Mouse (Mus musculus) myocyte (in vitro differentiated cells): ENCODE results near the gene Tmem256.

Source experiments
- E2F4 ChIP-seq: IDR thresholded peaks from one replicate; pipeline ENCODE4 v1.6.1; 2011; ENCODE audit warnings: mild to moderate bottlenecking, control low read depth, moderate library complexity; ENCODE audit not compliant: insufficient read depth
- MAX ChIP-seq: IDR thresholded peaks from one replicate; pipeline ENCODE4 v1.6.1; 2011; ENCODE audit warnings: low read depth, mild to moderate bottlenecking, control low read depth
- MYOG ChIP-seq, 3 experiments: IDR thresholded peaks; one replicate each; pipeline ENCODE4 v1.6.1; 2011; ENCODE audit warnings: control low read depth in 2 of 3, low read depth in 2 of 3, mild to moderate bottlenecking in 2 of 3; ENCODE audit not compliant: insufficient read length in 2 of 3, control insufficient read depth in 1 of 3, insufficient read depth in 1 of 3
- POLR2A ChIP-seq: IDR thresholded peaks from one replicate; pipeline ENCODE4 v1.6.1; 2011; ENCODE audit warnings: low read depth, mild to moderate bottlenecking, control low read depth, moderate library complexity; ENCODE audit not compliant: insufficient read length
- TCF12 ChIP-seq: IDR thresholded peaks from one replicate; pipeline ENCODE4 v1.6.1; 2011; ENCODE audit warnings: mild to moderate bottlenecking, control low read depth; ENCODE audit not compliant: poor library complexity, insufficient read depth, severe bottlenecking
- USF1 ChIP-seq: IDR thresholded peaks from one replicate; pipeline ENCODE4 v1.6.1; 2011; ENCODE audit warnings: low read depth, mild to moderate bottlenecking, control low read depth, moderate library complexity

DNA sequence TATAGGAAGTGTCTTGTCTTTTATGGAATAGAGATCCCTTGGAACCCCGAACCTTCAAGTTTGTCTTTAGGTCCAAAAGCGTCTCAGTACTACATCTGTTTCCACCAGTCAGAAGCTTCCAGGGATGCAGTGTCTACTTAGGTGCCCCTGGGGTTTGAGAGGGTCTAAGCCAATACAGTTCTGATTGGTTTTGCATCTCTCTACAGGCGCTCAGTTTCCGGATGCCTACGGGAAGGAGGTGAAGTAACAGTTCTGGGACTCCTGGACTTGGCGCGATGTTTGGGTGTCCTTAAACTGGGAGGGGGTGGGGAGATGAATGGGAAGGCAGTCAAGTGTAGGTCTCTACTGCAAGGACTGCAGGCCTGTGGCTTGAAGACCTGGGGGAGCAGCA is 395 bp downstream of the Tmem256 start:
- TF ChIP-seq POLR2A (no peak), MAX (no peak), MYOG (IDR thresholded peaks at IDR 0.05; ENCODE audit: control insufficient read depth in 1 of 3, insufficient read depth in 1 of 3, insufficient read length in 2 of 3, low read depth in 2 of 3) (no peak), USF1 (no peak), E2F4 (no peak), TCF12 (no peak)
